Mouse (Mus musculus) C2C12 (cell line): ENCODE measurements around the gene St3gal4.

Experiments
- CTCF ChIP-seq: IDR thresholded peaks from one replicate; pipeline ENCODE4 v1.5.1; 2011; ENCODE audit not compliant: control insufficient read depth, insufficient read depth, insufficient read length
- MAX ChIP-seq: IDR thresholded peaks from one replicate; pipeline ENCODE4 v1.6.1; 2011; ENCODE audit warnings: mild to moderate bottlenecking, control low read depth

DNA sequence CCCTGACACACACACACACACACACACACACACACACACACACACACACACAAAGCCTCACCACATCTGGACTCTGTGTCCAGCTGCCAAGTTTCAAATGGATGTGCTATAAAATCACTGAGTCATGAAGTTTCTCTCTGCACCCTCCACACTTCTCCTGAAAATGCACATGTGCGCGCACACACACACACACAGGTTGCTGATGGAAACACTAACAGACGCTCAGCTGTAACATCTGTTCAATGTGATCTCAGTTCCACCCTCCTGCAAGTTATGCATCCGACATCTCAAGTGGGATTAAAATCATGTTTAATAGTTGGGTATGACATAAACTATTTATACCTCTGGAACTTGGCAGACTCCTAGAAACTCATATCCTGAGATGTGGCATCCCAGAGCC, 115.0 kb downstream of the St3gal4 start:
- TF ChIP-seq CTCF, result no peak
- no peak for TF ChIP-seq MAX
